Mouse (Mus musculus): ENCODE measurements at regions not wholly inside any gene's neighbourhood (a gene's known extent, or its start where the extent isn't known, plus 50 kb on each side); places are given as distances from the start of the nearest gene placed in this dataset.

DNA sequence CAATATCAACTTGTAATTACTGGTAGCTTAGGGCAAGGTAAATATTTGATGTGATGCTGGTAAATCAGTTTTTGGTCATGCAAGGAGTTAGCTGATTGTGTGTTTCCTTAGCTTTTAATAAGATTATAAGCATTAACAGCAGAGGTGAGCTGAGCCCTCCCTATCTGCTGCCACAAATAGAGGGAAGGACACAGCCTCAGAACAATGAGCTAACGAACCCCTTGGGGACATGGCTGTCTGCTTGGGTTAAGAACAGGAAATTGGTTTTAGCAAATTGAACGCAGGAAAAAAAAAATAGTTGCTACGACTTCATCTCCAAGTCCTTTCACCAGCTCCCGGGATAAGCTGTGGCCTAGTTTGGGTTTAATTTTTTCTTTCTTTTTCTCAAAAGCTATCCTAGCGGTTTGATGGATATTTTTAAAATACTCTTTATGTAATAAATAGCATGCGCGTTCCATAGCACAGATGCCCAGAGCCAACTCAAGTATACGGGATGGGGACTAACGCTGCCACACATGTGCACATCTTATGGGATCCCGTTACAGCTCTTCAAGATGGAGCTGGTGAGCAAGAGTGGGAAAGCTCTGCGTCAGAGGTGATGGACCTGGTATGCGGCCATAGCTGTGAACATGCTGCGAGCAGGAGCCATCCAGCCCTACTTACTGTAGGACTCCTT is 236.6 kb downstream of the Atp23 start:
- 65% methylated on average over 13 of the region's 13 CpGs for WGBS
- Histone ChIP-seq H3K9me3 (replicated peaks; ENCODE audit: control insufficient read depth, low read length, poor library complexity, severe bottlenecking) (no peaks in the 10 kb centered on the region), H3K27ac (ENCODE audit: low read length) (peak overlapping the region; percentile 20), H3K9ac (ENCODE audit: low read depth, low read length) (no peak overlapping the region), H3K4me2 (ENCODE audit: low read length) (no peak overlapping the region), H3K27me3 (ENCODE audit: control insufficient read depth, insufficient read depth, low read depth, low read length) (no peaks in the 10 kb centered on the region), H3K4me3 (ENCODE audit: low read depth, low read length) (no peak overlapping the region), H3K36me3 (ENCODE audit: control insufficient read depth, insufficient read depth, low read length) (no peaks in the 10 kb centered on the region), H3K4me1 (ENCODE audit: control insufficient read depth, insufficient read depth, low read length) (no peaks in the 10 kb centered on the region)
- no peak for ATAC-seq

DNA sequence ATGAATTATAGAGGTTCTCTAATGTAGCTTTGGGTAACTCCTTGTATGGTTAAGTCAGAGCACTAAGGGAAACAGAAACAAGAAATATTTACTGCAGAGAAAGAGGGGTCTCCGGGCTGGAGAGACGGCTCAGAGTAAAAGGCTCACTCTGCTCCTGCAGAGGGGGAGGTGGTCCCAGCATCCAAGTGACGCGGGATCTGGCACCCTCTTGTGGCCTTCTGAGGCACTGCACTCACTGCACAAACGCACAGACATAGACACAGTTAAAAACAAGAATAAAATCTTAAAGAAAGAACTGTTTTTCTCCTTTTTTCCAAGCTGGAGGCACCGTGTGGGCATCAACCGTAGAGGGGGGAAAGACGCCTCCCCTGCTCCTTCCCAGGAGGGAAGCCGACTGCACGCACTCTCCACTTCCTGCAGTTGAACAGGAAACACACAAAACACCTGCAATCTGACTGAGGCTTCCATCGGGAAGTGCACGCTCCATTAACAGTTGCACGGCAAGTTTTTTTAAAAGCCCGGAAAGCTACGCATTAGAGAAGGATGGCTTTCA is 237.6 kb downstream of the Atp23 start:
- no peaks in the 10 kb centered on the region for H3K27me3 ChIP-seq (ENCODE audit: control insufficient read depth, insufficient read depth, low read depth, low read length)
- no peaks in the 10 kb centered on the region for H3K36me3 ChIP-seq (ENCODE audit: control insufficient read depth, insufficient read depth, low read length)
- no peak overlapping the region for H3K4me3 ChIP-seq (ENCODE audit: low read depth, low read length)
- H3K9ac ChIP-seq (ENCODE audit: low read depth, low read length), result no peak overlapping the region
- 73% methylated on average over 15 of the region's 15 CpGs for WGBS
- no peaks in the 10 kb centered on the region for H3K4me1 ChIP-seq (ENCODE audit: control insufficient read depth, insufficient read depth, low read length)
- H3K9me3 ChIP-seq (replicated peaks; ENCODE audit: control insufficient read depth, low read length, poor library complexity, severe bottlenecking), result no peaks in the 10 kb centered on the region
- no peak overlapping the region for H3K4me2 ChIP-seq (ENCODE audit: low read length)
- H3K27ac ChIP-seq (ENCODE audit: low read length), result no peak overlapping the region; the same call in 1 of the 2 replicates
- no peak for ATAC-seq

DNA sequence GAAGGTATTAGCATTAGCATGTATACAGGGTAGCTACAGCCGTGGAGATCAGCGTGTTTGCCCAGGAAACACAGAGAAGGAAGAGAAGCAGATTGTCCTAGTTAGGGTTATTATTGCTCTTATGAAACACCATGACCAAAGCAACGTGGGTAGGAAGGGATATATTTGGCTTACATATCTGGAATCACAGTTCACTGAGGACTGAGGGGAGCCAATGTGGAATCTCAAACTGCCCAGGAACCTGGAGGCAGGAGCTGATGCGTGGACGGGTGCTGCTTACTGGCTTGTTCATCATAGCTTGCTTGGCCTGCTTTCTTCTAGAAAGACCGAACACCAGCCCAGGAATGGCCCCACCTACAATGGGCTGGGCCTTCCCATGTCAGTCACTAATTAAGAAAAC is 238.4 kb downstream of the Atp23 start:
- no peak overlapping the region for H3K4me2 ChIP-seq (ENCODE audit: low read length)
- ATAC-seq, result no peak

DNA sequence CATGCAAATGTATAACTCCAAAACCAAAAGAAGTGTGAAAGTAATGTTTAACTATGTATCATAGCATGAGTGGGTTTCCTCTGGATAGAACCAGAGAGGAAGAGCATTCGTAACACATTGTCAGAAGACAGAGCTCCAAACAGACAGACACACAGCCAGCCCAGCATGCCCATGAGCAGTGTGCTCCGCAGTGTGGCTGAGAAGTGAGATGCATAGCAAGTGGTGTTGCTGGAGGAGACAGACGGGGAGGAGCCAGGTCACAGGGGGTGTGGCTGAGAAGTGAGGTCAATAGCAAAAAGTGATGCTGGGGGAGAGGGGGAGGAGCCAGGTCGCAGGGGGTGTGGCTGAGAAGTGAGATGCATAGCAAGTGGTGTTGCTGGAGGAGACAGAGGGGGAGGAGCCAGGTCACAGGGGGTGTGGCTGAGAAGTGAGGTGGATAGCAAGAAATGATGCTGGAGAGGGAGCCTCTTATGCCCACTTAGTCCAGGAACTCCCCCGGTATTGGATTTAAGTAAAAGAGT is 240.0 kb downstream of the Atp23 start:
- no peak overlapping the region for H3K9ac ChIP-seq (ENCODE audit: low read depth, low read length)
- H3K27ac ChIP-seq (ENCODE audit: low read length), result no peak overlapping the region
- 59% methylated on average over 5 of the region's 5 CpGs for WGBS
- no peaks in the 10 kb centered on the region for H3K36me3 ChIP-seq (ENCODE audit: control insufficient read depth, insufficient read depth, low read length)
- no peaks in the 10 kb centered on the region for H3K9me3 ChIP-seq (replicated peaks; ENCODE audit: control insufficient read depth, low read length, poor library complexity, severe bottlenecking)
- H3K27me3 ChIP-seq (ENCODE audit: control insufficient read depth, insufficient read depth, low read depth, low read length), result no peaks in the 10 kb centered on the region
- no peak overlapping the region for H3K4me3 ChIP-seq (ENCODE audit: low read depth, low read length)
- no peak overlapping the region for H3K4me2 ChIP-seq (ENCODE audit: low read length)
- no peaks in the 10 kb centered on the region for H3K4me1 ChIP-seq (ENCODE audit: control insufficient read depth, insufficient read depth, low read length)
- ATAC-seq, result no peak

More for the DNA sequence above, 238.4 kb downstream of the Atp23 start:
- Histone ChIP-seq H3K9ac (ENCODE audit: low read depth, low read length) (no peak overlapping the region), H3K27me3 (ENCODE audit: control insufficient read depth, insufficient read depth, low read depth, low read length) (no peaks in the 10 kb centered on the region), H3K4me1 (ENCODE audit: control insufficient read depth, insufficient read depth, low read length) (no peaks in the 10 kb centered on the region), H3K9me3 (replicated peaks; ENCODE audit: control insufficient read depth, low read length, poor library complexity, severe bottlenecking) (no peaks in the 10 kb centered on the region), H3K36me3 (ENCODE audit: control insufficient read depth, insufficient read depth, low read length) (no peaks in the 10 kb centered on the region), H3K27ac (ENCODE audit: low read length) (no peak overlapping the region), H3K4me3 (ENCODE audit: low read depth, low read length) (no peak overlapping the region)
- WGBS, result 95% methylated on average over 6 of the region's 6 CpGs

DNA sequence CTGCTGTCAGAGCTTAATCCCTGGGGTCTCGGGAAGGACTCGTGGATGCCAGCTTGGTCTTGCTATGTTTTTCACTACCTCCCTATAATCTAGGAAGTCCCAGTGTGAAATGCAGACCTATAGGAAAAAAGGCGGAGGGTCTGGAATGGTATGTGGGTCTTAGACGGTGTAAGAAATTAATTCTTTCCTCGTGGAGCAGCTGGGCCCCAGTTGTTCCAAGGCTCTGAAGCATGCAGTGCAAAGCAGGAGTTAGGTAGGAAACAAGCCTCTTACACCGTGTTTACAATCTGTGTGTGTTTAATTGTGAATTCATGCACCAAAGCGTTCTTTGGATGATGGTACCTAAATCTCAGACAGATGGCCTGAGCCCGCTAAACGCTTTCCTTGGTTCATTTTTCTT is 241.1 kb downstream of the Atp23 start:
- Histone ChIP-seq H3K4me1 (ENCODE audit: control insufficient read depth, insufficient read depth, low read length) (no peaks in the 10 kb centered on the region), H3K36me3 (ENCODE audit: control insufficient read depth, insufficient read depth, low read length) (no peaks in the 10 kb centered on the region), H3K4me3 (ENCODE audit: low read depth, low read length) (no peak overlapping the region), H3K27me3 (ENCODE audit: control insufficient read depth, insufficient read depth, low read depth, low read length) (no peaks in the 10 kb centered on the region), H3K27ac (ENCODE audit: low read length) (no peak overlapping the region), H3K9ac (ENCODE audit: low read depth, low read length) (no peak overlapping the region), H3K4me2 (ENCODE audit: low read length) (no peak overlapping the region), H3K9me3 (replicated peaks; ENCODE audit: control insufficient read depth, low read length, poor library complexity, severe bottlenecking) (no peaks in the 10 kb centered on the region)
- no peak for ATAC-seq
- 65% methylated on average over 9 of the region's 9 CpGs for WGBS

DNA sequence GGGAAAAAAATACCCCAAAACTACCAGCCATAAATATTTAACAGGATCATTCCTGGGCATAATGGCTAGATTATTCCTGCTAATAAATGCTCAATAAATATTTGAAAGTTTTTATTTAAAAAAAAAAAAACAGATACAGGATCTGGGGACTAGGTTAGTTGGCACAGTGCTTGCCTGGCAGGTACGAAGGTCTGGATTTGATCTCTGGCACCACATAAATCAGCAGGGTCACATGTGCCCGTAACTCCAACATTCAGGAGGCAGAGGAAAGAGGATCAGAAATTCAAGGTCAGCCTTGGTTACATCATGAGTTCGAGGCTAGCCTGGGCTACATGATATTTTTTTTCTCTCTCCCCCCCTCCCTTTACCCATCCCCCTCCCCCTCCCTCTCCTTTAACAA is 248.5 kb downstream of the Atp23 start:
- Histone ChIP-seq H3K4me2 (ENCODE audit: low read length) (no peak overlapping the region), H3K36me3 (ENCODE audit: control insufficient read depth, insufficient read depth, low read length) (no peaks in the 10 kb centered on the region), H3K27me3 (ENCODE audit: control insufficient read depth, insufficient read depth, low read depth, low read length) (no peaks in the 10 kb centered on the region), H3K4me3 (ENCODE audit: low read depth, low read length) (no peak overlapping the region), H3K9ac (ENCODE audit: low read depth, low read length) (no peak overlapping the region), H3K9me3 (replicated peaks; ENCODE audit: control insufficient read depth, low read length, poor library complexity, severe bottlenecking) (no peaks in the 10 kb centered on the region), H3K27ac (ENCODE audit: low read length) (no peak overlapping the region), H3K4me1 (ENCODE audit: control insufficient read depth, insufficient read depth, low read length) (peaks cover 6% of the 10 kb centered on the region; the same call in 1 of the 2 replicates)
- no peak for ATAC-seq
- 87% methylated on average over 3 of the region's 3 CpGs for WGBS

DNA sequence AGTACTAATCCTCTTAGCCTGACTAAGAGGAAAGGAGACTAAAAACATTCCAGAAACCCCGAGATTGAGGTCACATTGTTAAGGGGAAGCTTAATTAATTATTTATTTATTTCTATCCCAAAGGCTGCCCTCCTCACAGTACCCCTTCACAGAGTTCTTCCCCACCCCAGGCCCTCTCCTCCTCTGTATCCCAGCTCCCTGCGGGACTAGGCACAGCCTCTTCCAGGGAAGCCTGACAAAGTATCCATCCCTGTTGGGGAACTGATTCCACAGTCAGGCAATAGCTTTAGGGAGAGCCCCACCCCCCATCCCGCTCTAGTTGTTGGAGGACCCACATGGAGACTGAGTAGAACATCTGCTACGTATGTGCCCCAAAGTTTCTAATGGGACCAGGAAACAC is 254.6 kb downstream of the Atp23 start:
- Histone ChIP-seq H3K9me3 (replicated peaks; ENCODE audit: control insufficient read depth, low read length, poor library complexity, severe bottlenecking) (no peaks in the 10 kb centered on the region), H3K4me3 (ENCODE audit: low read depth, low read length) (no peak overlapping the region), H3K4me1 (ENCODE audit: control insufficient read depth, insufficient read depth, low read length) (peaks cover 10% of the 10 kb centered on the region), H3K36me3 (ENCODE audit: control insufficient read depth, insufficient read depth, low read length) (no peaks in the 10 kb centered on the region), H3K27ac (ENCODE audit: low read length) (no peak overlapping the region), H3K4me2 (ENCODE audit: low read length) (no peak overlapping the region), H3K9ac (ENCODE audit: low read depth, low read length) (no peak overlapping the region), H3K27me3 (ENCODE audit: control insufficient read depth, insufficient read depth, low read depth, low read length) (no peaks in the 10 kb centered on the region)
- no peak for ATAC-seq
- 27% methylated on average over 4 of the region's 4 CpGs for WGBS

DNA sequence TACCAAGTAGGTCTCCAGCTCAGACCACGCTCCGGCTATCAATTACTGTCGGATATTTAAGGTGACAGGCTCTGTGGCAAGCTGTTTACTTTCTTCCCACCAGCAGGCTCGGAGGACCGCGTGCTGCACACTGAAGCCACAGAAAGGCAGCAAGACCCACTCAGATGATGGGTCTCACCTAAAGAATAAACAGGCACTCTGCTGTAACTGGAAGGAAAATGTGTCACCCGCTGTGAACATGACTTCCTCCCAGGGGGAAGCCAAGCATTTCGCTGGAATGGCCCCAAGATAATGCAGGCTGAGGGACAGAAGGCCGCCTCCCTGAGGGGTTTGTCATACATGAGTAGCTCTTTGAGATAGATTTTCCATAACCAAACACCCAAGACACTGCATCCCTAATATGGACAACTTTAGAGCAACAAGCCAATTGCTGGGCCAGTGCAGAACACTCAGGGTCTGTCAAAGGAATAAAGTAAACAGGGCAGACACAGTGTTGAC is 259.3 kb downstream of the Atp23 start:
- WGBS, result 9% methylated on average over 9 of the region's 9 CpGs
- no peaks in the 10 kb centered on the region for H3K36me3 ChIP-seq (ENCODE audit: control insufficient read depth, insufficient read depth, low read length)
- H3K27me3 ChIP-seq (ENCODE audit: control insufficient read depth, insufficient read depth, low read depth, low read length), result no peaks in the 10 kb centered on the region
- H3K9me3 ChIP-seq (replicated peaks; ENCODE audit: control insufficient read depth, low read length, poor library complexity, severe bottlenecking), result no peaks in the 10 kb centered on the region
- H3K4me2 ChIP-seq (ENCODE audit: low read length), result no peak overlapping the region
- peak overlapping the region; percentile 25 for H3K27ac ChIP-seq (ENCODE audit: low read length)
- no peak overlapping the region for H3K4me3 ChIP-seq (ENCODE audit: low read depth, low read length)
- ATAC-seq, result no peak
- H3K9ac ChIP-seq (ENCODE audit: low read depth, low read length), result no peak overlapping the region; the same call in 1 of the 2 replicates
- H3K4me1 ChIP-seq (ENCODE audit: control insufficient read depth, insufficient read depth, low read length), result peaks cover 11% of the 10 kb centered on the region; the same call in 1 of the 2 replicates

DNA sequence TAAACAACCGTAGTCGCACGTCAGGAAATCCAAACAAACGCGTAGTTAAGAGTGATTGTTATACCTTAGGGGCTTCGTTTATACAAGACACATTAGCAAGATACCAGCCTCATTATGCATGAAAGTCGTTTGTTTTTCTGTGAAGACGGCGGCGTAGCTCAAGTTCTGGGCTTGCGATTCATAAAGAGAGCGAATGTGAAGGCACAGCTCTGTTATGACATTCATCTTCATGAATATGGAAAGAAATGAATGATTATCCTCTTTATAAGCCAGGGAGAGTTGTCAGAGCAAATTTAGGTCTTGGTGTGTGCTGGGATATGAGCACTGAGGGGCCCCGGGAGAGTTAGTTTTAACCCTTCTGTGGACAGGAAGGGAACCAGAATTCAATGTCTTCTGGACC is 266.4 kb downstream of the Atp23 start:
- Histone ChIP-seq H3K4me3 (ENCODE audit: low read depth, low read length) (no peak overlapping the region), H3K4me1 (ENCODE audit: control insufficient read depth, insufficient read depth, low read length) (no peaks in the 10 kb centered on the region), H3K4me2 (ENCODE audit: low read length) (no peak overlapping the region), H3K9ac (ENCODE audit: low read depth, low read length) (no peak overlapping the region), H3K27me3 (ENCODE audit: control insufficient read depth, insufficient read depth, low read depth, low read length) (no peaks in the 10 kb centered on the region), H3K27ac (ENCODE audit: low read length) (no peak overlapping the region; the same call in 1 of the 2 replicates), H3K36me3 (ENCODE audit: control insufficient read depth, insufficient read depth, low read length) (no peaks in the 10 kb centered on the region), H3K9me3 (replicated peaks; ENCODE audit: control insufficient read depth, low read length, poor library complexity, severe bottlenecking) (no peaks in the 10 kb centered on the region)
- ATAC-seq, result no peak
- WGBS, result 35% methylated on average over 13 of the region's 13 CpGs
